Mouse (Mus musculus): Measurements from ENCODE around the gene Mettl8.
A peak's percentile ranks its signal among the peaks of the same experiment; 100 is the strongest.

Gene Mettl8

GRCm38 (mm10) chr2:70924049-70924448 is 131.3 kb downstream of the Mettl8 start:
- DNase-seq, result no peak

GRCm38 (mm10) chr2:70922814-70923213 is 132.6 kb downstream of the Mettl8 start:
- DNase-seq, result peak; percentile 24

GRCm38 (mm10) chr2:70920937-70921596 is 134.3 kb downstream of the Mettl8 start:
- no peak for DNase-seq

GRCm38 (mm10) chr2:70919913-70920522 is 135.4 kb downstream of the Mettl8 start:
- DNase-seq, result no peak

GRCm38 (mm10) chr2:70918516-70918915 is 136.9 kb downstream of the Mettl8 start:
- no peak for DNase-seq

All from lung, postnatal 14 days (tissue).